Mouse (Mus musculus) layer of hippocampus, adult 18-20 months (tissue): Measurements from ENCODE around the gene Defb33. TPM values are rescaled to one million over a fixed set of nuclear protein-coding genes. Genes with fewer than 3 reads are reported as not detected.

Experiments
- DNase-seq, 2 experiments: peaks; one replicate each; pipeline ENCODE4 v3.0.0; 2022; ENCODE audit warnings: low spot score in 2 of 2
- long read RNA-seq: library from polyadenylated mRNA; stranded (forward); transcript quantifications from one replicate; pipeline ENCODE4 v2.0.0, GENCODE M21; 2021
- total RNA-seq, 2 experiments: library from RNA; stranded (reverse); gene quantifications; 2 replicates each; pipeline ENCODE4 v1.2.3; 2021

The Defb33 gene
- total RNA-seq: not detected
- long read RNA-seq: 0 reads

DNA sequence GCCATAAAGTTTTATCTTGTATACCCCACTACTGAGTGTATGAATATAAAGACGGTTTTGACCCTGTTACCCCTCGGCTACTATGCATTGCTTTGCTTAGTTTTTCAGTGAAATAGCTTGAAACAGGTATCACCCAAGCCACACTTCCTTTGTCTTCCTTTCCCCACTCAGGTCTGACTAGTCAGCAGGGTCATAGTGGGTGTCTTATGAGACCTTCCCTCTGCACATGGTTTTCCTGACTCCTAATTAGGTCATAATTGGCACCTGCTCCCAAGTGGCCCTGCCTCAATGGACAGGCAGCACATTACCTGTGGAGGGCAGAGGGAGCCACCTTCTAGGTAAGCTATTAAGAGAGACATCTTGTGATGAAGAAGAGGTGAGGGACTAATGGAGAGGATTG, at the start of gene Defb33:
Gene Defb33 (plus strand): TSS at position 301 of the 400 bp plus-strand sequence.
- no peak for DNase-seq

- DNase-seq: no peak
Observed at GRCm38 (mm10) chr8:20874608-20875007, 17.9 kb upstream of the Defb33 start.

DNA sequence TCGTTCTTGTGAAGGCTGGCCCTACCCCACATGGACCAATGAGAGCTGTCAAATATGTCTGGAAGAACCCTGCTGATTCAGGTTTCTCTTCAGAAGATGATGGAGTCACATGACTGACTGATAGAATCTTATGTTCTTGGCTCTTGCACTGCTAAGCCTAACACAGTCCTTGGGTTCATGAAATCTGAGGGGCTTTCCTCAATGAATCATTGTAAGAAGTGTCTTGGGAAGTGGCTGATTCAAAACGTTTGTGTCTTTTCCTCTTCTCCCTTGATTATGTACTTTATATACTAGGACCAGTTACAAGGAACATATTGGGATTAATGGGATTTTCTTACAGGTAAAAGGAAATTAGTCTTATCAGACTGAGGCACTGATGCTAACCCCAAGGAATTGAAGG, 10.1 kb downstream of the Defb33 start, which contains the start of gene Gm15056:
Gene Gm15056 (minus strand): TSS at position 101 of the 400 bp plus-strand sequence.
- no peak for DNase-seq

- DNase-seq: no peak
Observed at GRCm38 (mm10) chr8:20907119-20907518, 14.7 kb downstream of the Defb33 start.

DNA sequence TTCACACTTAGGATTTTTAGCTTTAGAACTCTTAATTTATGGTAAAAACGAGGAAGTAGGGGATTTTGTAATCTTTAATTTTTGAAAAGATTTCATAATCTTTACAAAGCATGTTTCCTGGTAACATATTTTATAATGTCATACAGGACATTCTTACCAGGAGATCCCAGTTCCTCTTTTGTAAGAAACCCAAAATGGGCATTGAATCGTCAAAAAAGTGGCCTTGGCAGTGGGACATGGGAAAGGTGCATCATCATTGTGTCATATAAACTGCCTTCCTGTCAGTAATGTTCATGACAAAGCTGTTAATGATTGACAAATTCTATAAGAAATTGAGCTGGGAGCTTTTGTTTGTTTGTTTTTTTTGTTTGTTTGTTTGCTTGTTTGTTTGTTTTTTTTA, 15.8 kb downstream of the Defb33 start:
- DNase-seq: no peak

DNA sequence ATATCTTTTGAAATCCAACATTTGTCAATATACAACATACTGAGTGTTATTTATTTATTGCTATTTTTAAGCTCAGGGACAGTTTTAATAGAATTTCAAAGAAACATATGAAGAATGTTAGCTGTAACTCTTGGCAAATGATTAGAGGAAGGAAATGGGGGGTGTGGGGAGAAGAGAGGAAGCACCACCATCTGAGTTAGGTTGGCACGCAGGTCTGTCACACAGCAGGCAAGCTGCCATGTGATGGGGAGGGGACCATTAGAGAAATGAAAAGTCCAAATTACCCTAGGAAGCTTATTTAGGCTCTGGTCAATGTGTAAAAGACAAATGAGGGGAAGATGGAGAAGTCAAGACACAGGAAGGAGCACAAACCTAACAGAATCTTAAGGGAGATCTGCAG, 19.8 kb downstream of the Defb33 start:
- no peak for DNase-seq

DNA sequence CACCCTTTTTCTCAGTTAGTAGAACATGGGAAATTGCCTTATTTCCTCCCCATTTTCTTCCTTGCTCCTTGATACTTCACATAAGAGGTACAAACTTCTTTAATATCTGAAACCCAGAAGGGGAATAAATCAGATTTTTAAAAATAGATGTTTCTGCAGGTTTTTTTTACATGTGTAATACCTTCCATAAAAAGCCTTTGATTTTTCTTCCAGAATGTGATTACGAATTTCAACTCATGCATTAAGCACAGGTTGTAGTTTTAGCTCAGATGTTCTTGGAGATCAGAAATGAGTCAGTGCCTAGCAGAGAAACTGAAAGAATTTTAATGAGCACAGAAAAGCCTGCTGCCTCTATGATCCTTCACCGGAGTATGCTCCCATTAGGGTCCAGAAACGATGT, 29.5 kb downstream of the Defb33 start, which contains the start of gene Gm6040:
Gene Gm6040 (minus strand): TSS at position 101 of the 400 bp plus-strand sequence.
- DNase-seq: no peak

DNA sequence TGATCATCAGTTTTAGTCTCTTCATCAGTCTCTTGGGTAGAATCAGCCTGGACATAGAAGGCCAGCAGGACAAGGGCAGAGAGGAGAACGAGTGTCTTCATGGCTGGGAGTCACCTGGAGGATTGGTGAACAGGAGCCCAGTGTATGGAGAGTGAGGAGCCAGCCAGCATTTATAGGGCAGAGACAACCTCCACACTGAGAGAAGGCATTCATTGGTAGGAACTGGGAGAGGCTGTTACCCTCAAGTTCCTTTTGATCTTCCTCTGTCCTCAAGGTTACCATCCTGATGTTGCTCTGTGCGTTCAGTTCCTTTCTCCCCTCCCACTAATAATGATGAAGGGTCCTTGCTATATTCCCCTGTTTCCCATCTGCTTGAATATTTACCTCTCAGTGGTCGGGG, 52.1 kb downstream of the Defb33 start, which contains the start of gene AY761185:
Gene AY761185 (minus strand): TSS at position 101 of the 400 bp plus-strand sequence.
- DNase-seq: no peak

Other genes starting within 250 kb of the Defb33 start
- not detected for gene Gm15056, start 10.0 kb downstream of the Defb33 start, total RNA-seq
- gene Gm6040, start 29.4 kb downstream of the Defb33 start, total RNA-seq: not detected
- not detected for gene AY761185, start 52.0 kb downstream of the Defb33 start, total RNA-seq
- gene Defa21, start 132.9 kb downstream of the Defb33 start, total RNA-seq: not detected
- gene Defa23, start 162.4 kb downstream of the Defb33 start, total RNA-seq: not detected
- not detected for gene Defa35, start 172.4 kb downstream of the Defb33 start, total RNA-seq
- gene Defa25, start 191.8 kb downstream of the Defb33 start, total RNA-seq: not detected
- not detected for gene Gm14851, start 203.4 kb downstream of the Defb33 start, total RNA-seq
- not detected for gene Defa30, start 242.0 kb downstream of the Defb33 start, total RNA-seq